Mouse (Mus musculus) lung, adult 2 months (tissue): ENCODE measurements around the gene Elmo1.

Experiments
- CTCF ChIP-seq: fragments of 200-500 bp; IDR thresholded peaks from 2 replicates; pipeline ENCODE4 v1.5.1; 2011; ENCODE audit warnings: mild to moderate bottlenecking, low read length, control low read depth; ENCODE audit not compliant: insufficient read depth
- POLR2A ChIP-seq: fragments of 200-500 bp; IDR thresholded peaks from 2 replicates; pipeline ENCODE4 v1.6.1; 2011; ENCODE audit warnings: low read depth, mild to moderate bottlenecking, control low read depth, low read length, borderline replicate concordance; ENCODE audit errors: extremely low read depth

DNA sequence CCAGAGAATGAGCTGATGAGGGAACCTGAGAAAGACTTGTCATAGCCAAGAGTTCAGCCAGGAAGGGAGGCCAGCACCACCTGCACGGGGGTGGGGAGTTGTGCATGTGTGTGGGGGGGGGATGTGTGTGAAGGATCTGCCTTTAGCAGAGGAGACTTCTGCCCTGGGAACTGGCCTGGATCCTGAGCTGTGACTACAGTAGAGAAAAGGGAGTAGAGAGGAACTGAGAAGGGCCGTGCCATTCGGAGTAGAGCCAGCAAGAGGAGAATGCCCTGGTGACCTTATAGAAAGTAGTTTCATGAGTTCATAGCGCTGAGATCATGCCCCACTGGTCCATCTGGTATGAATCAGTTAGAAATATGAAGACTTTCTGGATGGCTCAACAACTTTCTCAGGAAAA, 215.2 kb downstream of the Elmo1 start:
- TF ChIP-seq POLR2A (no peak), CTCF (no peak)
